Mouse (Mus musculus) E14TG2a.4 (cell line): ENCODE results near the gene Tmem9.

Source experiments
- CTCF ChIP-seq: conservative IDR thresholded peaks from 2 replicates; pipeline ENCODE4 v1.5.1; 2014; ENCODE audit warnings: low read length
- POU5F1 ChIP-seq: IDR thresholded peaks from 2 replicates; pipeline ENCODE4 v1.6.1; 2014; ENCODE audit warnings: low read length, borderline replicate concordance

GRCm38 (mm10) chr1:135972576-135972975 is 35.4 kb upstream of the Tmem9 start:
- TF ChIP-seq CTCF (no peak), POU5F1 (no peak)
